Mouse (Mus musculus): ENCODE results near the gene Zfp622.
"Not testable (repeated sequence)": the region's sequence is repeated elsewhere in the genome, so short reads cannot be mapped to it uniquely, and the experiment has no call there.

The Zfp622 gene

GRCm38 (mm10) chr15:25972758-25973157 is 11.4 kb upstream of the Zfp622 start:
- no peak for DNase-seq

- DNase-seq: no peak
Measured at GRCm38 (mm10) chr15:25974352-25974751, 9.8 kb upstream of the Zfp622 start.

- DNase-seq: no peak
Measured at GRCm38 (mm10) chr15:25975810-25976209, 8.4 kb upstream of the Zfp622 start.

GRCm38 (mm10) chr15:25983614-25984013 is 552 bp upstream of the Zfp622 start:
- peak; percentile 79 for DNase-seq

GRCm38 (mm10) chr15:25984734-25985492 is 747 bp downstream of the Zfp622 start:
- no peak for DNase-seq

- DNase-seq: no peak
Measured at GRCm38 (mm10) chr15:25992992-25993727, 9.0 kb downstream of the Zfp622 start.

- DNase-seq: no peak
Measured at GRCm38 (mm10) chr15:25995521-25995920, 11.4 kb downstream of the Zfp622 start.

- DNase-seq: not testable (repeated sequence)
Measured at GRCm38 (mm10) chr15:25999545-25999944, 15.4 kb downstream of the Zfp622 start.

- no peak for DNase-seq
Measured at GRCm38 (mm10) chr15:26008621-26009020, 24.5 kb downstream of the Zfp622 start.

GRCm38 (mm10) chr15:26012891-26013290 is 28.7 kb downstream of the Zfp622 start:
- no peak for DNase-seq

- DNase-seq: peak; percentile 94
Measured at GRCm38 (mm10) chr15:26015979-26016665, 32.0 kb downstream of the Zfp622 start.

- peak; percentile 51 for DNase-seq
Measured at GRCm38 (mm10) chr15:26021721-26022120, 37.6 kb downstream of the Zfp622 start.

- DNase-seq: peak; percentile 83
Measured at GRCm38 (mm10) chr15:26022636-26023035, 38.5 kb downstream of the Zfp622 start.

- DNase-seq: no peak
Measured at GRCm38 (mm10) chr15:26031692-26032091, 47.5 kb downstream of the Zfp622 start.

GRCm38 (mm10) chr15:26040567-26040966 is 56.4 kb downstream of the Zfp622 start:
- no peak for DNase-seq

GRCm38 (mm10) chr15:26041196-26041947 is 57.2 kb downstream of the Zfp622 start:
- no peak for DNase-seq
